Mouse (Mus musculus) intestine, embryonic 14.5 days (tissue): ENCODE measurements around the gene Gm17606. TPM values are rescaled to one million over a fixed set of nuclear protein-coding genes. Genes with fewer than 3 reads are reported as not detected.

Experiments used
- ATAC-seq: fragments of 200-750 bp; cut with Nextera tagmentation; replicated peaks from 2 replicates; pipeline ENCODE4 v1.8.0; 2017; ENCODE audit warnings: low read depth, moderate number of reproducible peaks, moderate TSS enrichment, moderate library complexity; ENCODE audit not compliant: low FRiP score, low TSS enrichment
- DNase-seq: peaks from one replicate; pipeline ENCODE4 v3.0.0-alpha.2; 2018; ENCODE audit warnings: low spot score
- H3K27ac ChIP-seq: fragments of 300-500 bp; sonication (generic); 2 replicates; pipeline ENCODE4 v1.5.1; 2014; ENCODE audit warnings: low read depth, mild to moderate bottlenecking, control low read depth
- H3K27me3 ChIP-seq: fragments of 300-500 bp; sonication (generic); replicated peaks from 2 replicates; pipeline ENCODE4 v1.6.1; 2014; ENCODE audit warnings: low read length, control low read depth; ENCODE audit not compliant: control insufficient read depth, insufficient read depth
- H3K36me3 ChIP-seq: fragments of 300-500 bp; sonication (generic); 2 replicates; pipeline ENCODE4 v1.6.1; 2014; ENCODE audit warnings: low read length, control low read depth; ENCODE audit not compliant: control insufficient read depth, insufficient read depth
- H3K4me1 ChIP-seq: fragments of 300-500 bp; sonication (generic); replicated peaks from 2 replicates; pipeline ENCODE4 v1.6.1; 2014; ENCODE audit warnings: low read length, control low read depth, mixed read lengths; ENCODE audit not compliant: control insufficient read depth, insufficient read depth
- H3K4me2 ChIP-seq: fragments of 300-500 bp; sonication (generic); 2 replicates; pipeline ENCODE4 v1.6.1; 2014; ENCODE audit warnings: low read length
- H3K4me3 ChIP-seq: fragments of 300-500 bp; sonication (generic); 2 replicates; pipeline ENCODE4 v1.5.1; 2014; ENCODE audit warnings: low read depth, low read length, control low read depth, mixed read lengths
- H3K9ac ChIP-seq: fragments of 300-500 bp; sonication (generic); 2 replicates; pipeline ENCODE4 v1.6.1; 2014; ENCODE audit warnings: mild to moderate bottlenecking, low read length
- H3K9me3 ChIP-seq: fragments of 300-500 bp; sonication (generic); 2 replicates; pipeline ENCODE4 v1.6.1; 2016; ENCODE audit warnings: low read length, control low read depth; ENCODE audit not compliant: control insufficient read depth
- WGBS: fragments of 180-500 bp; shearing (Covaris S2); extraction: QIAGEN DNeasy Blood & Tissue Kit; methylation state at CpG from one replicate; pipeline ENCODE4 v1.1.7; 2014; 5-methylcytosine and 5-hydroxymethylcytosine counted together
- polyA plus RNA-seq: library from polyadenylated mRNA; unstranded; fragments of >200 nt; fragmentation: Nextera tagmentation; extraction: Ambion mirVana; gene quantifications from 2 replicates; pipeline ENCODE4 v1.2.1, GENCODE M21; 2014

The Gm17606 gene
- polyA plus RNA-seq, 1 experiment from 2014 or later = not detected

GRCm38 (mm10) chr14:54652787-54653186 lies 12.0 kb downstream of the Gm17606 start:
- peak overlapping the region; percentile 75 for H3K4me3 ChIP-seq
- peak overlapping the region; percentile 58 for H3K27ac ChIP-seq
- peaks cover 71% of the 10 kb centered on the region for H3K36me3 ChIP-seq
- H3K4me1 ChIP-seq = peaks cover 17% of the 10 kb centered on the region
- WGBS = 0% methylated on average over 7 of the region's 7 CpGs
- no peaks in the 10 kb centered on the region for H3K27me3 ChIP-seq
- no peaks in the 10 kb centered on the region for H3K9me3 ChIP-seq
- ATAC-seq = no peak
- peak overlapping the region; percentile 74 for H3K4me2 ChIP-seq
- DNase-seq = no peak
- peak overlapping the region; percentile 90 for H3K9ac ChIP-seq

GRCm38 (mm10) chr14:54653496-54653895 lies 12.7 kb downstream of the Gm17606 start:
- ATAC-seq (peak; percentile 83), DNase-seq (peak; percentile 94)
- under 1% methylated on average over 12 of the region's 12 CpGs for WGBS
- Histone ChIP-seq H3K9me3 (no peaks in the 10 kb centered on the region), H3K4me3 (peak overlapping the region; percentile 75), H3K4me2 (peak overlapping the region; percentile 74), H3K9ac (peak overlapping the region; percentile 90), H3K27ac (peak overlapping the region; percentile 58), H3K36me3 (peaks cover 71% of the 10 kb centered on the region), H3K27me3 (no peaks in the 10 kb centered on the region), H3K4me1 (peaks cover 16% of the 10 kb centered on the region)

- Histone ChIP-seq H3K4me3 (no peak overlapping the region), H3K27ac (no peak overlapping the region), H3K27me3 (no peaks in the 10 kb centered on the region), H3K36me3 (peaks cover 97% of the 10 kb centered on the region), H3K4me1 (no peaks in the 10 kb centered on the region), H3K4me2 (no peak overlapping the region), H3K9me3 (no peaks in the 10 kb centered on the region), H3K9ac (no peak overlapping the region)
- ATAC-seq (no peak), DNase-seq (no peak)
- 84% methylated on average over 2 of the region's 2 CpGs for WGBS
Measured at GRCm38 (mm10) chr14:54660009-54660408, 19.3 kb downstream of the Gm17606 start.

- Histone ChIP-seq H3K4me2 (no peak overlapping the region), H3K36me3 (peaks cover 93% of the 10 kb centered on the region), H3K27ac (no peak overlapping the region), H3K9ac (no peak overlapping the region), H3K27me3 (no peaks in the 10 kb centered on the region), H3K4me3 (no peak overlapping the region), H3K9me3 (no peaks in the 10 kb centered on the region), H3K4me1 (no peaks in the 10 kb centered on the region)
- ATAC-seq (no peak), DNase-seq (no peak)
- WGBS = 89% methylated on average over 10 of the region's 10 CpGs
Measured at GRCm38 (mm10) chr14:54664477-54665222, 23.9 kb downstream of the Gm17606 start.

DNA sequence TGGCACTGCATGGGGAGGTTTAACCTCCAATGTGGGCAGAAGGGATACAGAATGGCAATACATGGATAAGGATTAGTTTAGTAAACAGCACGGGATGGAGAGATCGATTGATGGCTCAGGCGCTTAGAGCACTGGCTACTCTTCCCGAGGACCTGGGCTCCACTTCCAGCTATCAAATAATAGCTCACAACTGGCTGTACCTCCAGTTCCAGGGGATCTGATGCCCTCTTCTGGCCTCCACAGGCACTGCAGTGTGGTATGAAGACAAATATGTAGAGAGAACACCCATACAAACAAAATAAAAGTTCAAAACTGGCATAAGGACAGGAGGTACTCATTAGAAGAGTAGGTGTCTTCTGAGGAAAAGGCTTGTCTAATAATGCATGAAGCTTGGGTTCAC lies 28.6 kb downstream of the Gm17606 start:
- Histone ChIP-seq H3K4me1 (no peaks in the 10 kb centered on the region), H3K4me2 (no peak overlapping the region), H3K4me3 (no peak overlapping the region), H3K9ac (no peak overlapping the region), H3K27me3 (no peaks in the 10 kb centered on the region), H3K9me3 (no peaks in the 10 kb centered on the region), H3K27ac (no peak overlapping the region), H3K36me3 (peaks cover 72% of the 10 kb centered on the region)
- ATAC-seq = no peak
- 84% methylated on average over 4 of the region's 4 CpGs for WGBS
- peak; percentile 63 for DNase-seq

- DNase-seq = no peak
- no peak overlapping the region for H3K4me2 ChIP-seq
- no peak overlapping the region for H3K27ac ChIP-seq
- no peaks in the 10 kb centered on the region for H3K9me3 ChIP-seq
- WGBS = 79% methylated on average over 2 of the region's 2 CpGs
- H3K9ac ChIP-seq = no peak overlapping the region
- H3K4me1 ChIP-seq = no peaks in the 10 kb centered on the region
- no peak overlapping the region for H3K4me3 ChIP-seq
- H3K36me3 ChIP-seq = peaks cover 77% of the 10 kb centered on the region
- no peak for ATAC-seq
- H3K27me3 ChIP-seq = no peaks in the 10 kb centered on the region
Measured at GRCm38 (mm10) chr14:54674317-54674716, 33.6 kb downstream of the Gm17606 start.

DNA sequence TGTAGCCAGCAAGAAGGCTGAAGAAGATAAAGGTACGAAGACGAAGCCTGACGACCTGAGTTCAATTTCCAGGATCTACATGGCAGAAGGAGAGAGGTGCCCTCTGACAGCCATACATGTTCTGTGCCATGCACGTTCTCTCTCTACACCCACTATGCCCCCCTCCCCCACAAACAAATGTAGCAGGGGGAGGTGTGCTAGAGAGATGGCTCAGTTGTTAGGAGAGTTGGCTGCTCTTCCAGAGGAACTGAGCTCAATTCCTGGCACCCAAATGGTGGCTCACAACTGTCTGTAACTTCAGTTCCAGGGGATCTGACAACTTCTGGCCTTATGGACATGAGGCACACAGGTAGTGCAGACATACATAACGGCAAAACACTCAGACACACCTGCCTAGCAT lies 35.5 kb downstream of the Gm17606 start:
- Histone ChIP-seq H3K4me3 (no peak overlapping the region), H3K27me3 (no peaks in the 10 kb centered on the region), H3K4me1 (no peaks in the 10 kb centered on the region), H3K9me3 (no peaks in the 10 kb centered on the region), H3K9ac (no peak overlapping the region), H3K27ac (no peak overlapping the region), H3K36me3 (peaks cover 74% of the 10 kb centered on the region), H3K4me2 (no peak overlapping the region)
- WGBS = 92% methylated on average over 5 of the region's 5 CpGs
- DNase-seq (no peak), ATAC-seq (no peak)

DNA sequence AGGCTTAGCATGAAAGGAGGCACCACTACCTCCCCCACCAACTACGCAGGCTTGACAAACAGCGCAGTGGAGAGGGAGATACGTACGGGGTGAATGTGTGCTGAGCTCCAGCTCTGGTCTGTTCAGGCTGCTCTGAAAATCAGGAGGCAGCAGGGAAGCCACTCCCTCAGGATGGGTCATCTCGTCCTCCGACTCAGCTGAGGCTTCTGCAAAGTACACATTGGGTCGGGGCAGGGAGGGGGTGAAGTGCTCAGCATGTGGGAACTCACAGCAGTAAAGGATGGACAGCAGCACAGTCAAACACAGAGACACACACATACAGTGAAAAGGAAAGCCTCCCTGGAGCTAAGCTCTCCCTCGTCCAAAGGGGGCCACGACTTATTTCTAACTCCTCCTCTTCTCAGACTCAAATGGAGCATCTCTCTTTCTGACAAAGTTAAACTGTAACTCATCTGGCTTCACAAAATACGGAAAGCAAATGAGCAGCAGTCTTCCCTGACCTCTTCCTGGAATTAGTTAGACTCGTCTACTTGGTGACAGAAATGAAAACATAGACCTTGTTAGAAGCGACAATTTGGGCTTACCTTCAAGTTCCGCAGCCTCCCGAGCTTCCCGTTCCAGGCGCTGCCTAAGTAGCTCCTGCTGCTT lies 38.0 kb downstream of the Gm17606 start:
- Histone ChIP-seq H3K27me3 (no peaks in the 10 kb centered on the region), H3K36me3 (peaks cover 78% of the 10 kb centered on the region), H3K4me3 (no peak overlapping the region), H3K4me2 (no peak overlapping the region), H3K9ac (no peak overlapping the region), H3K27ac (no peak overlapping the region), H3K9me3 (no peaks in the 10 kb centered on the region), H3K4me1 (no peaks in the 10 kb centered on the region)
- no peak for ATAC-seq
- no peak for DNase-seq
- WGBS = 79% methylated on average over 16 of the region's 16 CpGs

DNA sequence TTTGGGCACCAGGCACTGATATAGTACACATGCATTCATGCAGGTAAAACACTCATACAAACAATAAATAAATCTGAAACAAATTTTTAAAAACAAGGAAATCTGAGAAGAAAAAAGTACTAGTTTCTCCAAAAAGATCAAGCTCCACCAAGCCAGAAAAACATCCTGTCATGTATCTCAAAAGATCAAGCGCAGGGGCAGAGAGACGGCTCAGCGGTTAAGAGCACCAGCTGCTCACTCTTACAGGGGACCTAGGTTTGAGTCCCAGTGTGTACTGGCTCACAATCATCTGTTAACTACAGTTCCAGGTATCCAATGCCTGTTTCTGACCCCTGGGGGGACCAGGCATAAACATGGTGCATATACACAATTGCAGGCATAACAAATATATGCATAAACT lies 41.6 kb downstream of the Gm17606 start:
- WGBS = 87% methylated on average over 3 of the region's 3 CpGs
- ATAC-seq (no peak), DNase-seq (no peak)
- no peak overlapping the region for H3K4me2 ChIP-seq
- H3K36me3 ChIP-seq = peaks cover 48% of the 10 kb centered on the region
- H3K27ac ChIP-seq = no peak overlapping the region
- no peaks in the 10 kb centered on the region for H3K27me3 ChIP-seq
- H3K9me3 ChIP-seq = no peaks in the 10 kb centered on the region
- peaks cover 7% of the 10 kb centered on the region; the same call in 1 of the 2 replicates for H3K4me1 ChIP-seq
- H3K4me3 ChIP-seq = no peak overlapping the region
- no peak overlapping the region for H3K9ac ChIP-seq
